Mouse (Mus musculus) layer of hippocampus, adult 9-10 months (tissue): ENCODE results near the gene Nos1.

Experiments used
- DNase-seq: peaks from one replicate; pipeline ENCODE4 v3.0.0; 2022; ENCODE audit warnings: low spot score

Gene Nos1

GRCm38 (mm10) chr5:117780681-117781080, at the start of gene Nos1:
Nos1 (plus strand) TSS chr5:117781032.
- no peak for DNase-seq

- DNase-seq, result no peak
These were observed 49.5 kb upstream of the Nos1 start for GRCm38 (mm10) chr5:117731311-117731710.

GRCm38 (mm10) chr5:117744654-117745178, 36.1 kb upstream of the Nos1 start:
- no peak for DNase-seq

GRCm38 (mm10) chr5:117749353-117749752, 31.5 kb upstream of the Nos1 start:
- DNase-seq, result no peak

- DNase-seq, result no peak
These were observed 22.9 kb upstream of the Nos1 start for GRCm38 (mm10) chr5:117757696-117758482.

- DNase-seq, result no peak
These were observed 19.5 kb upstream of the Nos1 start for GRCm38 (mm10) chr5:117761181-117761832.

GRCm38 (mm10) chr5:117764496-117764895, 16.3 kb upstream of the Nos1 start:
- DNase-seq, result no peak

- no peak for DNase-seq
These were observed 1.7 kb upstream of the Nos1 start for GRCm38 (mm10) chr5:117779175-117779574.

GRCm38 (mm10) chr5:117781178-117781577, 346 bp downstream of the Nos1 start:
- no peak for DNase-seq

- no peak for DNase-seq
These were observed 9.2 kb downstream of the Nos1 start for GRCm38 (mm10) chr5:117790071-117790470.

GRCm38 (mm10) chr5:117791875-117792274, 11.0 kb downstream of the Nos1 start:
- DNase-seq, result no peak

GRCm38 (mm10) chr5:117800849-117801248, 20.0 kb downstream of the Nos1 start:
- no peak for DNase-seq

GRCm38 (mm10) chr5:117802071-117802521, 21.3 kb downstream of the Nos1 start:
- DNase-seq, result no peak

- DNase-seq, result no peak
These were observed 22.7 kb downstream of the Nos1 start for GRCm38 (mm10) chr5:117803551-117803950.

GRCm38 (mm10) chr5:117810930-117811329, 30.1 kb downstream of the Nos1 start:
- no peak for DNase-seq

GRCm38 (mm10) chr5:117818800-117819199, 38.0 kb downstream of the Nos1 start:
- no peak for DNase-seq

GRCm38 (mm10) chr5:117820445-117820844, 39.6 kb downstream of the Nos1 start:
- DNase-seq, result no peak

- no peak for DNase-seq
These were observed 43.0 kb downstream of the Nos1 start for GRCm38 (mm10) chr5:117823811-117824210.

- no peak for DNase-seq
These were observed 43.7 kb downstream of the Nos1 start for GRCm38 (mm10) chr5:117824486-117824885.

GRCm38 (mm10) chr5:117825336-117825735, 44.5 kb downstream of the Nos1 start:
- DNase-seq, result no peak

- no peak for DNase-seq
These were observed 46.5 kb downstream of the Nos1 start for GRCm38 (mm10) chr5:117827366-117827765.

GRCm38 (mm10) chr5:117836930-117837329, 56.1 kb downstream of the Nos1 start:
- DNase-seq, result peak; percentile 73

GRCm38 (mm10) chr5:117837731-117838130, 56.9 kb downstream of the Nos1 start:
- DNase-seq, result no peak
